Mouse (Mus musculus) G1E (cell line): Measurements from ENCODE around the gene Tab1.

ENCODE experiments used
- CTCF ChIP-seq: IDR thresholded peaks from 2 replicates; pipeline ENCODE4 v1.5.1; 2012; ENCODE audit warnings: low read depth, low read length, inconsistent platforms, mixed read lengths
- GATA1 ChIP-seq: IDR thresholded peaks from 2 replicates; pipeline ENCODE4 v1.6.1; 2012; ENCODE audit warnings: borderline replicate concordance, low read length, inconsistent platforms, mixed read lengths
- POLR2AphosphoS5 ChIP-seq: IDR thresholded peaks from 2 replicates; pipeline ENCODE4 v1.6.1; 2012; ENCODE audit warnings: low read depth, low read length, inconsistent platforms; ENCODE audit not compliant: insufficient replicate concordance
- TAL1 ChIP-seq: conservative IDR thresholded peaks from 2 replicates; pipeline ENCODE4 v1.6.1; 2012; ENCODE audit warnings: low read depth, low read length, inconsistent platforms, mixed read lengths

GRCm38 (mm10) chr15:80191585-80192245 is 58.8 kb downstream of the Tab1 start:
- no peak for TF ChIP-seq CTCF
- TF ChIP-seq GATA1, result no peak
- TF ChIP-seq POLR2AphosphoS5, result no peak
- no peak for TF ChIP-seq TAL1
